Mouse (Mus musculus) heart, embryonic 12.5 days (tissue): ENCODE data around the gene Clip2. TPM values are rescaled to one million over a fixed set of nuclear protein-coding genes. Genes with fewer than 3 reads are reported as not detected.
A peak's percentile ranks its signal among the peaks of the same experiment; 100 is the strongest.

ENCODE experiments used
- ATAC-seq: fragments of 200-750 bp; cut with Nextera tagmentation; 2 replicates; pipeline ENCODE4 v1.8.0; 2017; ENCODE audit warnings: moderate TSS enrichment, moderate library complexity; ENCODE audit not compliant: insufficient number of reproducible peaks, low FRiP score
- H3K27ac ChIP-seq: fragments of 300-500 bp; sonication (generic); 2 replicates; pipeline ENCODE4 v1.5.1; 2016; ENCODE audit warnings: mild to moderate bottlenecking, moderate library complexity; ENCODE audit not compliant: poor library complexity, severe bottlenecking
- H3K27me3 ChIP-seq: fragments of 300-500 bp; sonication (generic); replicated peaks from 2 replicates; pipeline ENCODE4 v1.6.1; 2016; ENCODE audit warnings: mild to moderate bottlenecking, moderate library complexity
- H3K36me3 ChIP-seq: fragments of 300-500 bp; sonication (generic); 2 replicates; pipeline ENCODE4 v1.6.1; 2016; ENCODE audit warnings: mild to moderate bottlenecking, moderate library complexity
- H3K4me1 ChIP-seq: fragments of 300-500 bp; sonication (generic); replicated peaks from 2 replicates; pipeline ENCODE4 v1.6.1; 2016; ENCODE audit warnings: mild to moderate bottlenecking
- H3K4me2 ChIP-seq: fragments of 300-500 bp; sonication (generic); 2 replicates; pipeline ENCODE4 v1.6.1; 2016; ENCODE audit warnings: mild to moderate bottlenecking, moderate library complexity
- H3K4me3 ChIP-seq: fragments of 300-500 bp; sonication (generic); 2 replicates; pipeline ENCODE4 v1.5.1; 2016; ENCODE audit warnings: mild to moderate bottlenecking
- H3K9ac ChIP-seq: fragments of 300-500 bp; sonication (generic); 2 replicates; pipeline ENCODE4 v1.6.1; 2016; ENCODE audit warnings: mild to moderate bottlenecking, moderate library complexity
- H3K9me3 ChIP-seq: fragments of 300-500 bp; sonication (generic); replicated peaks from 2 replicates; pipeline ENCODE4 v1.6.1; 2016; ENCODE audit warnings: mild to moderate bottlenecking, moderate library complexity
- WGBS: fragments of 180-500 bp; shearing (Covaris S2); methylation state at CpG from one replicate; pipeline ENCODE4 v1.1.7; 2016; 5-methylcytosine and 5-hydroxymethylcytosine counted together
- polyA plus RNA-seq: library from polyadenylated mRNA; unstranded; fragments of >200 nt; fragmentation: Nextera tagmentation; extraction: Ambion mirVana; gene quantifications from 2 replicates; pipeline ENCODE4 v1.2.1, GENCODE M21; 2016

Gene Clip2
- polyA plus RNA-seq, 1 experiment from 2014 or later = 2.7 TPM

DNA sequence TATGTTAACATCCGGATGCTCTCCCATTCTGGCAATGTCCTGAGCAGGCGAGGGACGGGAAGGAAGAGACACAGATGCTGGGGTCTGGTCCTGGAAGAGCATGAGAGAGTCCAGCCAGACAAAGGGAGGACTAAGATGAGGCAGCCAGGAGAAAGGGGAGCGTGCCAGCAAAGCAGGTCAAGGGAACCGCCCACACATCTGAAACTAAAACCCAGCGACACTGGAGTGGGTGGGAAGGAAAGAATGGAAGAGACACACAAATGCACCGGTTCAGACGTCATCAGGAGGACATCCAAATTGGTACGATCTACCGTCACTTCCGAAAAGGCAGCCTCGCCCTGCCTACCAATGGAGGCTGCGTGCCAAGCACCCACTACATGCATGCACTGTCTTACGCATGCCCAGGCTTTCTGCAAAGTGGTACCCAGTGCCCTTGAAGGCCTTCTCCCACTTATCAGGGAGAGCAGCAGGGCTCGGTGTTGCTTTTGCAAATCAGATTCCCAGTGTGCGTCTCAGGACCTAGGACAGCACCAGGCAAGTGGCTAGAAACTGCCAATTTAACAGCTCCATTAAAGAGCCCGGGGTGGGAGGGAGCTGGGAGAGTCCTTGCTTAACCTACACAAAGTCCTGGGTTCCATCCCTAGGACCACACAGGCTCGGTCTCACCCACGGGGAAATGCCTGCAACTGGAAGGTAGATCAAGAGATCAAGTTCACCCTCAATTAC, 7.6 kb downstream of the Clip2 start:
- no peak overlapping the region for H3K4me2 ChIP-seq
- no peak for ATAC-seq

DNA sequence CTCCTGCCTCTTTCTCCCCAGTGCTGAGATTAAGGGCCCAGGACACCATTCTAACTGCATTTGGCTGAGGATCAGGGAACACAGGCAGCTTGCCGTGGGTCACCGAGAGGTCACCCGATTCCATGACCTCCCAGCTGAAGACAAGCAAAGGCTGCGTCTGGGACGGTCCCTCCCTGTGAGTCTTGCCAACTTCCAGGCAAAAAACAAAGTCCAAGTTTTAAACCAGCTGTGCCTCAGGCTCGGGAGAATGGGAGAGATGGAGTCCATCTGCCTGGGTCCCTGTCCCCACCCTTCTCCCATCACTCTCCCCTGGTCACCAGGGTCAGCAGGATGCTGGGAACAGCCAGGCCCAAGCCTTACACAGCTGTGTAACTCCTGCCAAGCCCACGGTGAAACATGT, 10.6 kb downstream of the Clip2 start:
- H3K4me2 ChIP-seq = 0 out of 2 replicates have a peak overlapping the region, but pooled peaks have one; percentile 16
- peaks cover 29% of the 10 kb centered on the region for H3K4me1 ChIP-seq
- no peak overlapping the region for H3K4me3 ChIP-seq
- 36% methylated on average over 7 of the region's 7 CpGs for WGBS
- H3K36me3 ChIP-seq = peaks cover 17% of the 10 kb centered on the region
- no peaks in the 10 kb centered on the region for H3K27me3 ChIP-seq
- H3K9me3 ChIP-seq = no peaks in the 10 kb centered on the region
- peak overlapping the region; percentile 47 for H3K27ac ChIP-seq
- 0 out of 2 replicates have a peak overlapping the region, but pooled peaks have one; percentile 16 for H3K9ac ChIP-seq
- ATAC-seq = no peak

More for the DNA sequence above, 7.6 kb downstream of the Clip2 start:
- H3K36me3 ChIP-seq = no peaks in the 10 kb centered on the region
- H3K4me1 ChIP-seq = peaks cover 26% of the 10 kb centered on the region
- no peaks in the 10 kb centered on the region for H3K9me3 ChIP-seq
- no peak overlapping the region for H3K9ac ChIP-seq
- H3K4me3 ChIP-seq = no peak overlapping the region
- H3K27me3 ChIP-seq = no peaks in the 10 kb centered on the region
- H3K27ac ChIP-seq = no peak overlapping the region
- WGBS = 62% methylated on average over 19 of the region's 19 CpGs

DNA sequence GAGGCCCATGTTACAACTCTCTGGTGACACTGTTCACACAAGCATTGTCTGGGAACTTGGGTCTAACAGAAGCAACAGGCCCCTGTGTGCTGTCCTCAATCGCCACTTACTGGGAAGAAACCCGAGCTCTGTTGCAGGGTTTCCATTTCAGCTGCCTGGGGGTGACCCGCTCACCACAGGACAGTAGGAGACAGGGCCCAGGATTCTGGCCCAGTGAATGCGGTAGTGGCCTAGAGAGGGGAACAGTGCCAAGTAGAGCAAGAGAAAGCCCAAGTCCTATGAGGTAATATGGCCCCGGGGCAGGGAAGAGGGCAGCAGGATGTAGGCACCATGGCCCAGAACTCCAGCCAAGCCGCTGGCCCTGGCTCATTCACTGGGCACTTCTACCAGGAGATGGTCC, 11.4 kb downstream of the Clip2 start:
- Histone ChIP-seq H3K27me3 (no peaks in the 10 kb centered on the region), H3K9me3 (no peaks in the 10 kb centered on the region), H3K9ac (no peak overlapping the region), H3K36me3 (peaks cover 17% of the 10 kb centered on the region), H3K27ac (peak overlapping the region; percentile 86), H3K4me2 (no peak overlapping the region), H3K4me1 (peaks cover 29% of the 10 kb centered on the region), H3K4me3 (no peak overlapping the region)
- no peak for ATAC-seq
- 78% methylated on average over 6 of the region's 6 CpGs for WGBS

DNA sequence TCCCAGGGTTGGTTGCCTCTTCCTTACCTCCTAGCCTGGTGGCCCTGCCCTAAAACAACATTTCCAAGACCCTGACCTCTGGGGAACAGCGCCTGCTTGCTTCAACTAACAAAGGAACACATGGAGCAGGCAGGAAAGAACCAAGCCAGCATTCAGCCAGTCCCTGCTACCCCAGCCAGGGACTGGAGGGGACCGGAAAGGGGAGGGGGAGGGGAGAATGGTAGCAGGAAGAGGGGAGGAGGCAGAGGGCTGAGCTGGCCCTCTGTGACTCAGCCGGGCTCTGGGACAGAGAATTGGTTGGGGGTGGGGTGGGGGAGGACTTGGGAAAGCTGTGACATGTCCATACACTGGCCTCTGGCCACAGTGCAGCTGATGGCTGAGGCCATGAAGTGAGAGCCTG, 12.3 kb downstream of the Clip2 start:
- WGBS = 12% methylated on average over 3 of the region's 3 CpGs
- Histone ChIP-seq H3K4me1 (peaks cover 29% of the 10 kb centered on the region), H3K27ac (peak overlapping the region; percentile 86)

DNA sequence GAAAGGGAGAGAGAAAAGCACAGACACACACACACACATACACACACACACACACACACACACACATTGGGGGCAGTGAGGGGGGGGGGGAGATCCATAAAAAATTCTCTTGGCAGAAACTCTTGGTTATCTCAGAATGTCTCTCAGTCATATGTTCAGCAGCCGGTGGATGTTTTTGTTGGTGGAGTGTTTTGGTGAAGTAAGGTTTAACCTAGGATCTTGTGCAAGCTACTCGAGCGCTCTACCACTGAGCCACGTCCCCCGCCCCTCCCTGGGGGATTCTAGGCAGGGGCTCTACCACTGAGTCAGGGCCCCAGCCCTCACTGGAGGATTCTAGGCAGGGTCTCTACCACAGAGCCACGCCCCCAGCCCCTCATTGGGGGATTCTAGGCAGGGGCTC, 16.2 kb downstream of the Clip2 start:
- Histone ChIP-seq H3K9me3 (no peaks in the 10 kb centered on the region), H3K27ac (no peak overlapping the region), H3K4me2 (no peak overlapping the region), H3K4me3 (no peak overlapping the region), H3K4me1 (peaks cover 20% of the 10 kb centered on the region), H3K9ac (no peak overlapping the region), H3K36me3 (peaks cover 53% of the 10 kb centered on the region), H3K27me3 (no peaks in the 10 kb centered on the region)
- ATAC-seq = no peak
- WGBS = 78% methylated on average over 6 of the region's 6 CpGs

More for the DNA sequence above, 12.3 kb downstream of the Clip2 start:
- ATAC-seq = peak; percentile 86
- no peak overlapping the region for H3K9ac ChIP-seq
- no peaks in the 10 kb centered on the region for H3K9me3 ChIP-seq
- peaks cover 24% of the 10 kb centered on the region for H3K36me3 ChIP-seq
- H3K27me3 ChIP-seq = no peaks in the 10 kb centered on the region
- no peak overlapping the region for H3K4me2 ChIP-seq
- H3K4me3 ChIP-seq = no peak overlapping the region

DNA sequence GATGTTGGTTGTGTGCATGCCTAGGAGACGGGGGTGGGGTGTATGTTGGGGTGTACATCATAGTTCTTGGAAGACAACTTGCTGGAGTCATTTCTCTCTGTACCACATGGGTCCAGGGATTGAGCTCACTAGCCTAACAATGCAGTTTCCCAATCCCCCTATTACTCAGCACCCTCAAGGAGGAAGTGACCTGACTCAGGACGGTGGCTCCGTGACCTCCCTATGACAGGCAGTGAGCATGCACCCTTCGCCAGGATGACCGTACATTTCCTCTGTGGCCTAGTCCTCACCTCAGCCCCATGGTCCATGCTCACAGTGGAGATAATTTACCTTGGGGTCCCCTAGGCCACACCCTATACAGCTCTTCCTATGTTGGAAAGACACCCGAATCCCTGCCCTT, 19.8 kb downstream of the Clip2 start:
- no peak overlapping the region for H3K4me3 ChIP-seq
- H3K4me1 ChIP-seq = peaks cover 9% of the 10 kb centered on the region; the same call in 1 of the 2 replicates
- H3K4me2 ChIP-seq = no peak overlapping the region
- peaks cover 42% of the 10 kb centered on the region for H3K36me3 ChIP-seq
- no peak for ATAC-seq
- no peaks in the 10 kb centered on the region for H3K27me3 ChIP-seq
- H3K9ac ChIP-seq = no peak overlapping the region
- H3K9me3 ChIP-seq = no peaks in the 10 kb centered on the region
- H3K27ac ChIP-seq = no peak overlapping the region
- 90% methylated on average over 6 of the region's 6 CpGs for WGBS

DNA sequence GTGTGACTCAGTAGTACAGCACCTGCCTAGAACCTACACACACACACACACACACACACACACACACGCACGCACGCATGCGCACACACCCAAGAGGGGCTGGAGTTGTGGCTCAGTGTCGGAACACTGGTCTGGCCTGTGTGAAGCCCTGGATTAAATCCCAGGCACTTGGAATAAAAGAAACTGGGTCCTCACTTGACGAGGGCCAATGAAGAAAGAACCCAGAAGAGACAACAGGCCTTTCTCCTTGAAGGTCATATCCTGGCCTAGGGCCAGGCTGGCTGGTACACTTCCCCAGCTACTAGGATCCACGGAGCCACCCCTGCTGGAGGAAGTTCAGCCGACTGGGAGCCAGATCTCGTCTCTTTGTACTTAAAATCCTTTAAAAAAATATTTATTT, 20.6 kb downstream of the Clip2 start:
- ATAC-seq = no peak
- Histone ChIP-seq H3K36me3 (peaks cover 35% of the 10 kb centered on the region), H3K4me3 (no peak overlapping the region), H3K27ac (no peak overlapping the region), H3K27me3 (no peaks in the 10 kb centered on the region), H3K4me1 (peaks cover 9% of the 10 kb centered on the region; the same call in 1 of the 2 replicates), H3K9ac (no peak overlapping the region), H3K4me2 (no peak overlapping the region), H3K9me3 (no peaks in the 10 kb centered on the region)
- 76% methylated on average over 9 of the region's 9 CpGs for WGBS

DNA sequence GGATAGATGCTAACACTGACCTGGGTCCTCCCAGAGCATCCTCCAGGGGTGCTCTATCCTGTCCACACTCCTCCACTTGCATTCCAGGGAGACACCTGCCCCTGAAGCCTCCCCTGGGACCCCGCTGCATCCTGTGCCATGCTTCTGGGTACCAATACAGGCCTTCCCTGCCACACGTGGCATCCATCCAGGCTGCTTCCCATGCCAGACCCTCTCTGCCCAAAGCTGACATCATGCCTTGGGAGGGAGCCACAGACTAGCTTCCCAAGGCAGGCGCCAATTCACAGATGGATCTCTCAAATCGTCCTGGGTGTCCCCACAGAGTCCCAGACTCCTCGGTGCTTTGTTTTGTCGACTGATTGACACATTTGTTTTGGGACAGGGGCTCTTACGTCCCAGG, 21.4 kb downstream of the Clip2 start:
- Histone ChIP-seq H3K9me3 (no peaks in the 10 kb centered on the region), H3K36me3 (peaks cover 41% of the 10 kb centered on the region), H3K4me2 (no peak overlapping the region), H3K4me3 (no peak overlapping the region), H3K27me3 (no peaks in the 10 kb centered on the region), H3K9ac (no peak overlapping the region), H3K27ac (no peak overlapping the region), H3K4me1 (peaks cover 9% of the 10 kb centered on the region; the same call in 1 of the 2 replicates)
- ATAC-seq = no peak
- 69% methylated on average over 7 of the region's 7 CpGs for WGBS

DNA sequence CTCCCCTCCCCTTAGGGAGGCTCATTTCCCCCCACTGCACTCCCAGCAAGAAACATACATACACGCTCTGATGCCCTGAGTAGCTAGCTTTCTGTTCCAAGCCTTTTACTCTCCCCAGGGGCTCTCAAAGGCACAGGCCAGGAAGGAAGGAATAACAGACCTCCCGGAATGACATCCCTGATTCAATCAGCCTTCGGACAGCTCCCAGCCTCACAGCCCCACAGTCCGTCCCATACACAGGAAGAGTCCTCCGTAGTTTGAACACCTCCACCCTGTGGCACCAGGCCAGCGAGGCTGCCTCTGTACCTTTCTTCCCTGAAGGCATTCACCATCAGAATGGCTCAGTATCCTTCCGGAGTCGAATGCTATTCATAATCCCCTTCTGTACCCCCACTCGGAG, 23.7 kb downstream of the Clip2 start:
- H3K27ac ChIP-seq = no peak overlapping the region
- H3K9me3 ChIP-seq = no peaks in the 10 kb centered on the region
- H3K4me2 ChIP-seq = no peak overlapping the region
- H3K36me3 ChIP-seq = peaks cover 21% of the 10 kb centered on the region
- H3K27me3 ChIP-seq = no peaks in the 10 kb centered on the region
- 32% methylated on average over 9 of the region's 9 CpGs for WGBS
- H3K4me3 ChIP-seq = no peak overlapping the region
- ATAC-seq = no peak
- no peak overlapping the region for H3K9ac ChIP-seq
- peaks cover 9% of the 10 kb centered on the region; the same call in 1 of the 2 replicates for H3K4me1 ChIP-seq

DNA sequence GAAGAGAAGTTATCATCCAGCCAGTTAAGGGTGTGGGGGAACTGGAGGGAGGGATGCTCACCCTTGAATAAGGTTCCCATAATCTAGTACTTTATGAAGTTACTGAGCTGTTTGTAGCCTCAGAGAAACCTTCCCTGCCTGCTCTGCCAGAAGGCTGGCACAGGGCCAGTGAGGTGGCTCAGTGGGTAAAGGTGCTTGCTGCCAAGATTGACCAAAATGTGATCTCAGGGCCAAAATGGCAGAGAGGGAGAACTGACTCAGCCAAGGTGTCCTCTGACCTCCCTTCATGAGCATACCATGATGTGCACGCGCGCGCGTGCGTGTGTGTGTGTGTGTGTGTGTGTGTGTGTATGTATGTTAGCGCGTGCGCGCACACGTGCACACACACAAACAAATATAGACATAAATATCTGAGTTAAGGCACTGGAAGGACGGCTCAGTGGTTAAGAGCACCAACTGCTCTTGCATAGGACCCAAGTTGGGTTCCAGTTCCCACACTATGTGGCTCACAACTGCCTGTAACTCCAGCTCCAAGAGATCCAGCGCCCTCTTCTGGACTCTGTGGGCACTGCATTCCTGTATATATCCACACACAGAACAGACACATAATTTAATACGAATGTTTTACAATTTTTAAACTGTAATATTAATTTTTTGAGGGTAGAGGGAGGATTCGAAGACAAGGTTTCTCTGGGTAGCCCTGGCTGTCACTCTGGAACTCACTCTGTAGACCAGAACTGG, 26.1 kb downstream of the Clip2 start:
- peaks cover 17% of the 10 kb centered on the region for H3K36me3 ChIP-seq
- ATAC-seq = no peak
- 88% methylated on average over 15 of the region's 15 CpGs for WGBS

DNA sequence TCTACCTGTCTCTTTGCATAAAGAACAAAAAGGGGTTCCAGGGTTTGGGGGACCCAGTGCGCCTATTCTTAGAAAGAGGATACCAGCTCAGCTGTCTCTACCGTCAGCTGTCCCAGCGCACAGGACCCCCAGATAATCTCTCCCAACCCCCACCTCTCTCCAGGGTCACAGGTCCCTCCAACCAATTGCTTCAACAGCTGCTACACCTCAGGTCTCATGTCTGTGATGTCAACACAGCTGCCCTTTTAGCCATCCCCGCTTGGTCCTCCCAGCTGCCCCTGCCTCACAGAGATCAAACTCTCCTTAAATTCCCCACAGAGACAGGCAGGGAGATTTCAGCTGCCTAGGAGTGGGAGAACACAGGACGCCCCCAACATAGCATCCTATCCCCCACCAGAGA, 28.5 kb downstream of the Clip2 start:
- no peak overlapping the region for H3K27ac ChIP-seq
- no peaks in the 10 kb centered on the region for H3K9me3 ChIP-seq
- H3K27me3 ChIP-seq = no peaks in the 10 kb centered on the region
- no peak overlapping the region for H3K9ac ChIP-seq
- 75% methylated on average over 5 of the region's 5 CpGs for WGBS
- no peak for ATAC-seq
- peaks cover 7% of the 10 kb centered on the region; the same call in 1 of the 2 replicates for H3K4me1 ChIP-seq
- H3K4me3 ChIP-seq = no peak overlapping the region
- H3K36me3 ChIP-seq = peaks cover 29% of the 10 kb centered on the region
- H3K4me2 ChIP-seq = no peak overlapping the region

More for the DNA sequence above, 26.1 kb downstream of the Clip2 start:
- Histone ChIP-seq H3K4me2 (no peak overlapping the region), H3K9ac (no peak overlapping the region), H3K4me3 (no peak overlapping the region), H3K27me3 (no peaks in the 10 kb centered on the region), H3K9me3 (no peaks in the 10 kb centered on the region), H3K27ac (no peak overlapping the region), H3K4me1 (peaks cover 11% of the 10 kb centered on the region; the same call in 1 of the 2 replicates)
